Mouse (Mus musculus) gastrocnemius, postnatal 10 days (tissue): ENCODE measurements around the gene Spocd1. TPM values are rescaled to one million over a fixed set of nuclear protein-coding genes. Genes with fewer than 3 reads are reported as not detected.

Experiments
- DNase-seq: peaks from one replicate; pipeline ENCODE4 v3.0.0; 2021; ENCODE audit warnings: mixed read lengths
- total RNA-seq, 2 experiments: library from RNA; stranded (reverse); gene quantifications; 2 replicates each; pipeline ENCODE4 v1.2.3; 2021

Spocd1 gene
- total RNA-seq, 2 experiments from 2014 or later = not detected

DNA sequence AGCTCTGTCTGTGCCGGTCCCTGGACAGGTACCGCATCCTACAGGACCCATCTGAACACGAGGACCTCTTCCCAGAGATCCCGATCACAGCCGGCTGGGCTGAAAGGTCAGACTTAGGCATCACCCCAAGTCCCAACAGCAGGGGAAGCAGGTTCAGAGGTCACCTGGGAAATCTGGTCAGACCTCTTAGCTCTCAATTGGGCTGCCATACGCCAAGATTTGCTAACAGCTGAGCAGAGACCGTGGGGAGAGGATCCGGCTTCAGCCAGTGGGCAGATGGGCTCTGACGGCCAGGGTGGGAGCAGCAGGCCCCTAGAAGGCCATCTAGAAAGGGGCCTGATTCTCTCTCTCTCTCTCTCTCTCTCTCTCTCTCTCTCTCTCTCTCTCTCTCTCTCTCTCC is 45.2 kb downstream of the Spocd1 start:
- no peak for DNase-seq

DNA sequence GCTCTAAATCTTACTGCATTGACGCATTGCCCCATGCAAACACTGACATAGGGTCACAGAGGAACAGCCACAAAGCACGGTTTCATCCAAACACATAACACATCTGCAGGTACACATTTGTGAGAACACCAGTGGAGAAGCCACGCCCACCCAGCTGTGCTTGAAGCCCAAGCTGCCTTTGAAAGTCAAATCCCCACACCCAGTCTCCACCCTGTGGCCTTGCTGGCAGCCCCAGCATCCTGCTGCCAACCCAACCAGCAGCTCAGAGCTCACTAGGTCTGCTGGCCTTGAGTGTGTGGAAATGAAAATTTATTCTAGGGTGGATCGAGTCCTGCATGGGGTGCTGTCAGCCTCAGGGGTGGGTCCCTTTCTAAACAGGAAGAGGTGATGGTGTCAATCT is 48.2 kb downstream of the Spocd1 start:
- DNase-seq = no peak

DNA sequence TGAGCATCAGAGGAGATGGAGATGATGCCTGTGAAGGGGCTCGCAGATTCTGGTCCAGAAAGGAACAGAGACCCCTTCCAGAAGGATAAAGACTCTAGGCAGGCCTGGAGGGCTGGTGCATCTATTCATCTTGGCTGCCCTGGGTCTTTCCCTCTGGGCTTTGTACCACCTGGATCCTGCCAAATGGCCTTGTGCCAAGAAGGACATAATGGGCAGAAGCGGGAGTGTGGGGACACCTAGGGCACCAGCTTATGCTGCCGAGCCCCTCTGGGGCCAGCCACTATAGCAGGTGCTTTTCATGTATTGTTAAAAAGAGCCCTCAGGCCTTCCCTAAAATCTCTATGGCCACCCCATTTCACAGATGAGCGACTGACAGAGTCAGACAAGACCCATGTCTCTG is 49.2 kb downstream of the Spocd1 start:
- no peak for DNase-seq

DNA sequence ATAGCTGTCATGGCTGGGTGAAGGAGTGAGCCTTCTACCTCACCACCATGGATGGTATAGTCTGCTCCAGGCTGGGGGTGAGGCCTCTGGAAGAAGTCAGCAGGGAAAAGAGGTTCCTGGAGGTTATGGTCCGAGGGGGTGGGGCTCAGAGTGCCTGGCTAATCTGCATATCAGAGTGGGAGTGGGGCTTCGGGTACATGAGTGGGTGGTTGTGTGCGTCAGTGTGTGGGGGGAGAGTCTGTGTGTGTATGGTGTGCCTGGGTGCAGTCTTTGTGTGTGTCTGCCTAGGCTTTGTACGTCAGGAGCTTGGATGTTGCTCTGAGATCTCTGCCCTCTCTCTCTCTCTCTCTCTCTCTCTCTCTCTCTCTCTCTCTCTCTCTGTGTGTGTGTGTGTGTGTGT is 49.9 kb downstream of the Spocd1 start:
- DNase-seq = no peak

DNA sequence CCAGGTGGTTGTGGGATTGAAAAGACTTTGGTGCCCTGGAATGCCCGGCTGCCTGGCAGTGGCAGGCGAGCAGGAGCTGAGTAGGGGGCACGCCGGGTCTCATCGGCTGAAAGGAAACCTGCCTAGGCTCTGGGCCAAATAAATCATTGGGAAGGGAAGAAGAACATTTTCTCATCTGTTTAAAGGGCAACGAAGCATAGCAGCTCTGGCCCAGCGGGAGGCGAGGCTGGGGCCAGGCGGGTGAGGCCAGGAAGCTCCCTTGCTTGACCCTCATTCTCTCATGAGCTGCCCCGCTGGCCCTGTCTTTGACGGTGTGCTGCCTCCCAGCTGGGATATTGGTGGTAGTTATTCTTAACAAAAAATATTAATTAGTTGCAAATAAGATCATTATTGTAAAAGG is 52.6 kb downstream of the Spocd1 start:
- DNase-seq = no peak

DNA sequence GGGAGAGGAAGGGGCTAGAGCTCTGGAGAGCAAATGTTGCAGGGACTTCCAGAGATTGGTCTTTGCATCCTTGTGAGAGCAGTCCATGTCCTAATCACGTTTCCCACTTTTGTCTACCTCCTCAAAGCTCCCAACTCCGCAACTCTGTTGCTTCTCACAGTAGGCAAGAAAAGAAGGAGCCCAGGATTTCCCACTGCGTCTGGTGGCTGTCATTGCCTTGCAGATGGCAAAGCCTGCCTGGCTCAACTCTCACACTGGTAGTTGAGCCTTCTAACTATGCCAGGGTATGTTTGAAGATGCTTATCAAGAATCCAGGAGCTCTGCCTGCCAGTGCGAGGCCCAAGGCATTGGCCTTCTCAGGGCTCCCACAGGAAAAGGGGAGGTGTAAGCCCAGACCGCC is 54.0 kb downstream of the Spocd1 start:
- no peak for DNase-seq

DNA sequence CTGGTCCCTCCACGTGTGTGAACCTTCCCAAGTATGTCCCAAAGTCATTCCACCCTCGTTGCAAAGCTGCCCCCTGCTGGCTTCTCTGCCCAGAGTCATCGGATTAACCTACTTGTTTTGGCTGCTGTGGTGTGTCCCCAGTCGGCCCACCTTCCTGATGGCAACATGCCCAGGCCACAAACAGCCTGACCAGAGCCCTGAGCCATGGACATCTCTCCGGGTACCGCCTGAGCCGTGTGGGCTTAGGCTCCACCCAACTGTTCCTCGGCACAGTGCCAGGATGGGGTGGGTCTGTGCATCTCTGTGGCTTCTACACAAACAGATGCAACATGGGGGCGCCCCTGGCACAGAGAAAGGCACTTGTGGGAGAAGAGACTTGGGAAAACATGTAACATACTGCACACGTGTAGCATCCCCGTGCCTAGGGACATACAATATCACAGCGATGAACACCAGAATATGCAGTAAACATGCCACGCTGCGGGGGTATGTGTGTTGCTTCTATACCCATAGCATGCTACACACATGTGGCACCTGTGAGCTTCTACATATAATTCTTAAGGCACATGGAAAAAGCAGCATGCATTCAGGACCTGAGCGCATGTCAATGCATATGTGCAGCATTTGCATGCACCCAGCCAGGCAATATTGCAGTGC is 54.8 kb downstream of the Spocd1 start:
- peak; percentile 72 for DNase-seq

DNA sequence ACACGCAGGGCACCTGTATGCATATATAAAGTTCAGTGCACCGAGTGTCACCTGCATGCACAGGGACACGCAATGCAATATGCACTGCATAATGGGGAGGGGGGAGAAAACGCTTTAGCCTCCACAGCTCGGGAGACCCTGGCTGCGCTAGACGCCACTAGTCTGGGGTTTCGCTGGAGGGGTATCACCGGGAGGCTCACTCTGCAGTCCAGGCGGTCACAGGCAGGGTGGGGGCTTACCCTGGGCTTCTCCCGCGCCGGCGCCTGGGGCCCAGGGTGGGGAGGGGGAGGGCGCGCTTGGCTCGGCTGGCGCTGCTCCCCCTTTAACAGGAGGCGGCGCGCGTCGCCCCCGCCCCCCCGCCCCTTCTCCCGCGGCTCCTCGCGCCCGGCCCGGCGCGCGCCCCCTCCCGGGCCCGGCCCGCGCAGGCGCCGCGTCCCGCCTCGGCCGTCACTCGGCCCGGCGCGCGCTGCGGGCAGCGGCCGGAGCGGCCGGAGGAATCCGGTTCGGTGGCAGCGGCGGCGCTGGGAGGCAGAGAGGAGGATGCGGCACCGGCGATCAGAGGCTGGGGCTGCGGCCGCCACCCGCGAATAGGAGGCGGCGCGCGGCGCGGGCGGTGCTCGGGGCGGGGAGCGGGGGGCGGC is 55.5 kb downstream of the Spocd1 start, which contains the start of gene Adgrb2:
Adgrb2 (plus strand) TSS at position 450 of the 641 bp plus-strand sequence.
- peak; percentile 43 for DNase-seq

DNA sequence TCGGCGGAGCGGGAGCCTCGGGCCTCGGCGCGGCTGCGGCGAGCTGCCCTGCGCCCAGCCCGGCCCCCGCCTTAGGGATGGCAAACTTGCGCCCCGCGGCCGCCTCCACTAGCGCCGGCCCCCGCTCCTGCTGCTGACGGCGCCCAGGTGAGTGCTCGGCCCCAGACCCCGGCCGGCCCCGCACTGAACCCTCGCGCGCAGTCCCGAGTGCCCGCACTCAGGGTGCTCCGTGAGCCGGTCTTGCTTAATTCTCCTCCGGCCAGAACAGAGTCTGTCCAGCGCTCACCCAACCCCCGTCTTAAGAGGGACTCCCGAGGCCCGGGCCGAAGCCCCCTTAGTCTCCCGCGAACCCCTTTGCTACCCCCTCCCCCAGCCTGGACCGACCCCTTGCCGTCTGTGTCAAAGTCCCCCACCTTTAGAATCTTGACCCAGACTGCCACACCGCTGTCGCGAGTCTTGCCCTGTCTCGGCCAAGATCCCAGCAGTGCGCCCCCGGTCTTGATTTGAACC is 56.2 kb downstream of the Spocd1 start:
- DNase-seq = no peak

DNA sequence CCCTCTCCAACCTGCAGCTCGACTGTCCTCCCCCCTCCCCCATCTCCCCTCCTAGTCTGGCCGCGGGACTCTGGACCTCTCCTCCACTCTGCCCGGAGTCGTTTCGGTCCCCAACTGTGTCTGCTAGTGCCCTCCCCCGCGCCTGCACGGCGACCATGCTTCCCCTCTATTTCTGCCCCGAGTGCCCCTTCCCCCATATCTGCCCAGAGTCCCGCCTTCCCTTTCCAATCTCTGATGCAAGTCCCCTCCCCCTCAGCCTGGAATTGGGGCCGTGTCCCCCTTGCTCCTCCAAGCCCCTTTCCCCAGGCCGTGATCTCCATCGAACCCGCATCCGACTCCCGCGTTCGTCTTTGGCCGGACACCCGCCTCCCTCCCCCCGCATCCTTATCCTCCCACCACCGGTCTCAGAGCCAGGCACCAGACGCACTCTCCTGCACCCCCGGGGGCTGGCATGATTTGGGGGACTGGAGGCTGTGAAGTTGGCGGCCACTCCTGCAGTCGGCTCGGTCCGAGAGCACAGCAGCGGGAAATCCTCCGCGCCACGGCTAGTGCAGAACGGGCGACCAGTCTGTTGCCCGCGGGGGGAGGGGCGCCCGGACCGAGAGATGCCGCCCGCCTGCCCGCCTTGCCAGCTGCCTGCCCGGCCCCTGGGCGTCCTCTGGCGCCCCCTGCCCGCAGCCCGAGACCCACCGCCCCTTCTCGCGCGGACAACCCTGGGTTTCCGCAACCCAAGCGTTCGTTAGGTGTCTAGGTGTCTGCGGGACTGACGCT is 56.8 kb downstream of the Spocd1 start:
- peak; percentile 65 for DNase-seq

DNA sequence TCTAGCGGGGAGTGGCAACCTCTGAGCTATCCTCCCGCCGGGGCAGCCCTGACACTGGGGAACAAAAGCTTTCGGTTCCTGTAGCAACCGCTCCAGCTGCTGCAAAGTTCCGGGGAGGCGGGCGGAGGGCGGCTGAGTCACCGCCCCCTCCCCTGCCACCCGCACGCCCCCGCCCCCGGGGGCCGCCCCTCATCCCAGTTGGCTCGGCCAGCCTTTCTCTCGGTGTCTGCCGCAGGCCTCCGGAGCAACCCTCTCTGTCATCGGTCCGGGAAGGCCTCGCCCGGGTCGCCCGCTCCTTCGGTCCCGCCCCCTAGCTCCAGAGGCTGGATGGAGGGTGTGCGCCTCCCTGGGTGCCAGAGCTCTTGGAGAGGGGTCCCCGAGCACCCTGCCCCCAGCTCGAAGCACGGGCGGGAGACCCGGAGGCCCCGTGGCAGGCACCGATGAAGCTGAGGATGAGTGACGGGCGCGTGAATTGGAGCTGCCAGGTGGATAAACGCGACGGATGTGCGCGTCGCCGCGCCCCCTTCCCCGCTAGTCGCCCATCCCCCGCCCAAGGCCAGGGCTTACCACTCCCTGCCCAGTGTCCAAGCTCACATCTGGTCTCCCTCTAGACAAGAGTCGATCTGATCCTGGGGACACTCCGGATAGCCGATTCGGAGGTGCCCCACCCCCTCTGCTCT is 58.9 kb downstream of the Spocd1 start:
- DNase-seq = peak; percentile 36

DNA sequence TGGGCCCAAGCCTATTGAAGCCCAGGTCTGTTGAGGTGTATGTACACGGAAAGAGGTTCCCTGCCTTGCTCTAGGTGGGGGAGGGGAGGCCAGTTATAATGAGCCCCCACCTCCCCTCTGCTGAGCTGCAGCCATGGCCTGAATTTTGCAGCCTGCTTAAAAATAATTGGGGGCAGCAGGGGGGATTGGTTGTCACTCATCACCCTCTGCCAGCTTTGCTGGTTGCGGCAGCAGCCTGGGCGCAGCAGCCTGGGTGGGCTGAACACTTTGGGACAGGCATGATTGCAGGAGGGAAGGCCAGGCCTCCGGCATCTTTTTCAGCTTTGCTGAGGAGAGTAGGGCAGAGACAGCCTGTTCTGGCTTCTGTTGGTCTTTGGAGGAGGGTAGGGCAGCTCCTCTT is 60.9 kb downstream of the Spocd1 start:
- DNase-seq = no peak

DNA sequence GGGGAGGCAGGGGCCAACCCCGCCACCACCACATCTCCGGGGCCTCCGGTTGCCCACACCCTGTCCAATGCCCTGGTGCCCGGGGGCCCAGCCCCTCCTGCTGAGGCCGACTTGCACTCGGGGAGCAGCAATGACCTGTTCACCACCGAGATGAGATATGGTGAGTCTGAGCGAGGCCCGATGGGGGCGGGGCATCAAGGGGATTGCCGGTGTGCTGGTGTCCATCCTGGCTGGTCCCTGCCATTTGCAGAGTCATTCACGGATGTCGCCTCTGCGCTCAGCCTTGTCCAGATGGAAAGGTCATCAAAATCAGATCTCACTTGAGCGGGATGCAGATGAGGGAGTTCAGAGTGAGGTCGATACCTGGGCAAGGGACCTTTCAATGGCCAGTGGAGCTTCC is 63.7 kb downstream of the Spocd1 start:
- no peak for DNase-seq

DNA sequence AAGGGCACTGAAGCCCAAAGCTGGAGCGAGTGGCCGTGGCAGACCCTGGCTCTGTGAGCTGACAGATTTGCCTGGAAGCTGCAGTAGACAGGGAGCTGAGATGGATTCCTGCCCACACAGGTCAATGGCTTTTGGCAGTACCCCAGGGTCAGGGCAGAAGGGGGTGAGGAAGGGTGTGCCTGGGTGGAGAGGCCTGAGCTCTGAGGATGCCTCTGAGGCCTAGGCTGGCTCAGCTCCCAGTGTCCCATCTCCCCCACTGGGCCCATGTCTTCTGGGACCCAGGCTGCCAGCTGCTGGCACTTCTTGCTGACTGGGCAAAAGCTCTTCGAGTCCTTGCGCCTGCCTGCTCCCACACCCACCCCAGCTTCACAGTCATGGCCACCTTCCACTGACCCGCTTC is 64.2 kb downstream of the Spocd1 start:
- DNase-seq = no peak

DNA sequence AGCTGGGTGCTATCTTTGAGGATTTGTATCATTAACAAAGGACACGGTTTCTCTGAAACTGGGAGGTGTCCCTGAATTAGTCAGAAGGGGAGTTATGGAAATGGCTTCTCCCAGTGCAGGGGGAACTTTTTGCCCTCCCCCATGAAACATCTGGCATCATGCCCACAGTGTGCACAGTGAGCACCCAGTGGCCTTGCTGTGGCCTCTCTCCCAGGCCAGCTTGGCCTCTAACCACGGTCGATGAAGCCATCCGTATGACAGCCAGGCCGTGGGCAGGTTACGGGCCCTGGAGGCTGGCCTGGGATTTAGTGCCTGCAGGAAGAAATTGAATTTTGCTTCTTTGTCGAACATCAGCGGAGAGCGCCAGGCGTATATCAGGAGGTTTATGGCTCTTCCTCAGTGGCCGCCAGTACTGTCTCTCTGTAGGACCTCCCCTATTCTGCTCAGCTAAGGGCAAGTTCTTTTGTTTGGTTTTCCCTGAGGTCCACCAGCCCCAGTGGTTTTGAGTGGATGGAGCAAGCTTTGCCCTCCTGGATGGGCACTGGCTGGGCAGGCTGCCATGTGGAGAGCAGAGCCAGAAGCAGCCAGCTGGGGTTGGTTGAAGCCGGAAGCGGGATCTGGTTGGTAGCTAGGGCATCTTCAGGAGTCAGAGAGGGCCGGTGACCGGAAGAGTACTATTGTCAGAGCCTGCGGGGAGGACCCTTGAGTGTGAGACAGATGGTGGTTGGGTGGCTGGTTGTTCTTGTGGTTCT is 65.1 kb downstream of the Spocd1 start:
- DNase-seq = peak; percentile 49

DNA sequence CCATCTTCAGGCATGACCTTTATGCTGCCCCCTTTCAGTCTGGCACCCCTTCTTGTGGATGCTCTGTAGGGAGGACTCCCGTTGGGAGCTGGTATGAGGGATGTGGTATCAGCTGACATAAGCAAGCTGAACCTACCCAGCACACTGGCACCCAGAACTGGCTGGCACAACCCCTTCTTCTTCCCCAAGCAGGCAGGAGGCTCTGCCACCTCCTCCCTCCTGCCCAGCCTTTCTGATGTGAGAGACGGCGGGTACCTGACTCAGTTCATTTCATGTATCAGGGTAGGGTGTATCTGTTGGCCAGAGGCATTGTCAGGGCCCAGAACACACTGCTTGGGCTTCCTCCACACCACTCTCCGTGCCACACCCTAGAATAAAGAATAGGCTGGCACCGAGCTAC is 65.7 kb downstream of the Spocd1 start:
- DNase-seq = no peak

DNA sequence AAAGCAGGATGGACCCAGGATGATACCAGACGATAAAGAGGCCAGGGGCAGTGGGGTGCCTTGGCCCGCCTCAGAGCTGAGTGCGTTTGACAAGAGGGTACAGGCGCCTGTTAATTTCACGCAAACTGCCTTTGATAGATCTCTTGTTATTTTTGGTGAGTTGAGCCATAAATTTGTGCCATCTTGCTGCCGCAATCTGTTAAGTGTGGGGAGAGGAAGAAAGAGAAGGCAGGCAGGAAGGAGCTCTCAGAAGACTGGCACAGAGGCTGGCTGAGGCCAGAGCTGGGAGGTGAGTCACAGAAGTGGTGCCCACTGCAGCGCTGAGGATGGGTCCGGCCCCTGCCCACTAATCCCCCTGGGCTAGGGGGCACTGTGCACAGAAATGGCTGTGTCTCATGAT is 66.2 kb downstream of the Spocd1 start:
- DNase-seq = no peak

DNA sequence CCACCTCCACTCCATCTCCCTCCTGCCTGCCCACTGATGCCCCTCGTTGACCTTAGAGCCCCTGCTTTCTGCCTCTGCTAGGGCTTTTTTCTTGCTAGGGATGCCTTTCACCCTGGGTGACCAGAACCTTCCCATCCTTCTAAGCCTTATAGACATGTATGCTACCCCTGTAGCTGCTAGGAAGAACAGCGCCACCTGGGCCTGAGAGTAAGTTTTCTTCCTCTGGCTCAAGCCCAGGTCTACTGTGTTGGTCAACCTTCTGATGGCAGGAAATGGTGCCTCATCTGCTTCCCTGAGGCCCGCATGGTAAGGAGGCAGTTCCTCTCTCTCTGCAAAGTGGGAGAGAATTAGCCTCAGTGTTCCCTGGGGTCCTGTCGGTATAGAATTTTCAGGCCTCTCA is 67.0 kb downstream of the Spocd1 start:
- no peak for DNase-seq

DNA sequence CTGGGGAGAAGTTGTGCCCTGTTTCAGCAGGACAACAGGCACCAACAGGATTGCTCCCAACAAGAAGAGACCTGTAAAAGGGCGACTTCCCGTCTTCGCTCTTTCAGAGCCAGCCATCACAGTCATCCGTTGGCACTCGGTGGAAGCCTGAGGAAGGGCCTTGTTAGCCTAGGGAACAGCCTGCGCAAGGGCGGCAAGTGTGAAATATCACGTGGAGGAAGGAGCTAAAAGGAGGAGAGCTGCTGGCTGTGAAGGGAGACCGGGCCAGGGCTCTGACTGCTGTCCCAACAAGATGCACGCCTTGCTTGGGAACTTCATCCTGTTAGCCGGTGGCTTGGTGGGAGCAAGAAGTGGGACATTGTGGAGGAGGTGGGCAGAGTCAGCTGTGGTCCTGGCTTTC is 69.1 kb downstream of the Spocd1 start:
- no peak for DNase-seq

DNA sequence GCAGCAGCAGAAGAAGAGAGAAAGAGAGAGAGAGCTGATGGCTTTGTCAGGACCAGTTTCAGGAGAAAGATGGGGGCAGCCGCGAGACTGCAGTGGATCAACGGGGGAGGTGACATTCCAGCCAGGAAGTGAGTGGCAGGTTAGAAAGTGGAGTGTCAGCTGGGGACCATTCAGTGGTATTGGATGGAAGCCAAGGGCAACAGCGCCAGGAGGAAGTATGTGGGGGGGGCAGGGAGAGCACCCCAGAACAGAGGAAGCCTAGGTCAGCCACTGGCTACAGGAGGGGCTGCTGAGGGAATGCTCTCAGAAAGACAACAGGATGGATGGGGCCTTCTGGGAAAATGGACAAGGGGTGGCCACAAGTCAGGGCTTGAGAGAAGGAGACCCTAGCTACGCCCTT is 72.7 kb downstream of the Spocd1 start:
- DNase-seq = no peak

DNA sequence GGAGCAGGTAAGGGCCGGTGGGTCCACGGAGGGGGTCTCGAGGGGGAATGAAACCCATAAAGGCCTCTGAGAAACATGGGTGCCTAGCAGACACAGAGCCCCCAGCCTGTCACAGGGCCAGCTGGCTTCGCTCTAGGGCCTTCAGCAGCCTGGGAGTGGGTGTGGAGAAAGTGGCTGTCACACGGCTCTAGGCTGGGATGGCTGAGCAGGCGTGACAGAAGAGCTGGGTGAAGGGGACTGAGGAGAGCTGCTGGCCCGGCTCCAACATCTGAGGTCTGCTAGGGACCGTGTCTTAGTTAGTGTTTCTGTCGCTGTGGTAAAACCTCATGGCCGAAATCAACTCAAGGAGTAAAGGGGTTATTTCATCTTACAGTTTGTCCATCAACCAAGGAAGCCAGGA is 73.1 kb downstream of the Spocd1 start:
- DNase-seq = no peak

DNA sequence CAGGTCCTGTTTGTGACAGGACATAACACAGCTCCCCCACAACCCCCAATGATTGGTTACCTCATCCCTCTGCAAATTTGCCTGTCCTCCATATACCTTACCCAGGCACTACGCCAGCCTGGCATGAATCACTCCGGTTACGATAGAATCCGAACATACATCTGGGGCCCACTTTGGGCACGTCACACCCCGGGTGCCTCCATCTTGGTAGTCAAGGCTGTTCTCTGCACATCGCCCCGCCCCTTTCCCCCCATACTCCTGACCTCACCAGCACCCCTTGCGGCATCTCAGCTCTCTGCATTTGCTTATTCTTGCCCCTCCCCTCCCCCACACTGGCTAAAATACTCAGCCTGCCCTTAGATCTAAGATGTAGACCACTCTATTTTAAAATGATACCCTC is 76.5 kb downstream of the Spocd1 start:
- no peak for DNase-seq
